ENCODE assay signal across 9 mouse cellular contexts in genomic region chr17:87330250-87330920, GRCm38 (mm10). TPM values are rescaled to one million over a fixed set of nuclear protein-coding genes. Genes with fewer than 3 reads are reported as not detected.
DNase-seq lines count a peak whose midpoint lies in the region; ATAC-seq lines count a peak whose summit lies in the region.
"Had no signal": no experiment of that assay in that cellular context is flagged by ENCODE, and none has a peak within 500 bp of the region (broad histone marks: within the 10 kb centered on the region; RNA-seq: fewer than 3 reads in every experiment).

No protein-coding gene starts in this region.

- WGBS in kidney, embryonic 15.5 days = 44% methylated on average over 22 of the region's 22 CpGs
- whole genome bisulfite sequencing in embryonic facial prominence, embryonic 14.5 days = 37% methylated on average over 22 of the region's 22 CpGs
- 30% methylated on average over 22 of the region's 22 CpGs for WGBS in midbrain, embryonic 10.5 days

- no peaks in the 10 kb centered on the region for H3K9me3 ChIP-seq in kidney, embryonic 15.5 days (replicated peaks)
- H3K9me3 ChIP-seq in embryonic facial prominence, embryonic 14.5 days (ENCODE audit: control insufficient read depth, low read length) = no peaks in the 10 kb centered on the region
- H3K9me3 ChIP-seq in midbrain, embryonic 10.5 days (replicated peaks) = no peaks in the 10 kb centered on the region
- H3K9me3 ChIP-seq: G1E had no signal

- H3K4me3 ChIP-seq in kidney, embryonic 15.5 days (replicated peaks) = 0 out of 2 replicates have a peak overlapping the region, but pooled peaks have one; percentile 4
- no peak overlapping the region for H3K4me3 ChIP-seq in embryonic facial prominence, embryonic 14.5 days (ENCODE audit: low read depth, low read length)
- H3K4me3 ChIP-seq in midbrain, embryonic 10.5 days = peak overlapping the region; percentile 38

- peak overlapping the region; percentile 43 for H3K4me2 ChIP-seq in kidney, embryonic 15.5 days
- H3K4me2 ChIP-seq in embryonic facial prominence, embryonic 14.5 days (ENCODE audit: low read depth, low read length) = peak overlapping the region; percentile 27

- H3K36me3 ChIP-seq in kidney, embryonic 15.5 days = no peaks in the 10 kb centered on the region
- no peaks in the 10 kb centered on the region for H3K36me3 ChIP-seq in embryonic facial prominence, embryonic 14.5 days (ENCODE audit: control insufficient read depth, insufficient read depth, low read length)
- no peaks in the 10 kb centered on the region for H3K36me3 ChIP-seq in midbrain, embryonic 10.5 days

- H3K4me1 ChIP-seq in kidney, embryonic 15.5 days = peaks cover 47% of the 10 kb centered on the region
- H3K4me1 ChIP-seq in embryonic facial prominence, embryonic 14.5 days (ENCODE audit: control insufficient read depth, insufficient read depth, low read length) = peaks cover 37% of the 10 kb centered on the region
- H3K4me1 ChIP-seq in midbrain, embryonic 10.5 days = peaks cover 74% of the 10 kb centered on the region

- no peak for DNase-seq in kidney, adult 9 months
- DNase-seq in embryonic facial prominence, embryonic 14.5 days (ENCODE audit: low spot score) = no peak
- peak; percentile 85 for DNase-seq in layer of hippocampus, adult 11-12 months (ENCODE audit: low spot score)
- DNase-seq in midbrain, embryonic 10.5 days (ENCODE audit: low spot score) = no peak
- no peak for DNase-seq in spleen, postnatal 36 days (ENCODE audit: low spot score in 2 of 2)
- no peak for DNase-seq in adrenal gland, adult 2 months
- no peak for DNase-seq in spleen, postnatal 10 days (ENCODE audit: low spot score in 2 of 2)

- H3K27me3 ChIP-seq in kidney, embryonic 15.5 days = peaks cover 7% of the 10 kb centered on the region
- H3K27me3 ChIP-seq in embryonic facial prominence, embryonic 14.5 days (replicated peaks; ENCODE audit: control insufficient read depth, insufficient read depth, low read length) = no peaks in the 10 kb centered on the region
- peaks cover 29% of the 10 kb centered on the region for H3K27me3 ChIP-seq in midbrain, embryonic 10.5 days (ENCODE audit: low read depth, poor library complexity, severe bottlenecking)

- H3K9ac ChIP-seq in kidney, embryonic 15.5 days = no peak overlapping the region
- peak overlapping the region; percentile 43 for H3K9ac ChIP-seq in embryonic facial prominence, embryonic 14.5 days (ENCODE audit: low read depth, low read length)

- H3K27ac ChIP-seq in kidney, embryonic 15.5 days = peak overlapping the region; percentile 66
- H3K27ac ChIP-seq in embryonic facial prominence, embryonic 14.5 days (replicated peaks; ENCODE audit: low read depth, low read length) = peak overlapping the region; percentile 45
- H3K27ac ChIP-seq in midbrain, embryonic 10.5 days (replicated peaks) = peak overlapping the region; percentile 81

- ATAC-seq in kidney, embryonic 15.5 days (replicated peaks; ENCODE audit: low FRiP score) = peak; percentile 35; the same call in 1 of the 2 replicates
- ATAC-seq in embryonic facial prominence, embryonic 14.5 days (ENCODE audit: low read depth) = peak; percentile 47

RNA-seq across cellular contexts. Expression of gene Ttc7, which starts 47.7 kb away (rescaled TPM):
- 7.7 and 8.1 TPM in 2 replicates for polyA plus RNA-seq in kidney, embryonic 15.5 days (2015; fragmentation: Nextera tagmentation; extraction: Ambion mirVana)
- 9.6 and 10.2 TPM in 2 replicates for polyA plus RNA-seq in embryonic facial prominence, embryonic 14.5 days (2014; fragmentation: Nextera tagmentation; extraction: Ambion mirVana)
- 3.5 and 5.4 TPM in 2 replicates for polyA plus RNA-seq in midbrain, embryonic 10.5 days (2016; fragmentation: Nextera tagmentation; extraction: Ambion mirVana)
- total RNA-seq in adrenal gland, adult 2 months (2021) = 10 to 100 TPM; 12.0 to 15.1 TPM
- polyA plus RNA-seq in adrenal gland, adult 2 months (2012; rRNA removed) = 30.6 and 34.0 TPM in 2 replicates
